Mouse (Mus musculus): ENCODE results near the gene Stk10.

DNA sequence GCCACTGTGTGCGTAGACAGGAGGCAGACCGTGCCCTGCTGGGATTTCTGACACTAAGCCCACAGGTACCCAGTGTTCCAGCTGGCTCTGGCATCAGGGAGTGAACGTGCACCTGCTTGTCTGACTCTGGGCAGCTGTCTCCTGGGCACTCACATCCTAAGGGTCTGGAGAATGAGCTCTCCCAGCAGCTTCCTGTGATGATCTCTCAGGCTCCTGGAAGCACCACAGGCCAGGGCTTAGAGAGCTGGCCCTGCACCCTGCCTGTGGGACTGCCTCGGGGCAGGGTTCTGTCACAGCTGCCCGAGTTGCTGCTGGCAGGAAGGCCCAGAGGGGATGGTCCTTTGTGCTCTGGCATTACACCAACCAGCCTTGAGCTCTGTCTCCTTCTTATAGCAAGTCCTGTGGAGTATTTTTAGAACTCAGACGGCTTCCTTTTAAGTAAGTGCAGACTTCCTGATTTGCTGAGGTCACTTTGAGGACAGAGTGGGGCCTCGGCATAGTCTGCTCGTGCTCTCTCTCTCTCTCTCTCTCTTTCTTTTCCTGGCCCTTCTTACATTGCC lies 86.2 kb downstream of the Stk10 start:
- no peak for TF ChIP-seq CTCF (IDR thresholded peaks at IDR 0.05; ENCODE audit: low read depth, low read length)
- no peak for TF ChIP-seq GATA2 (IDR thresholded peaks at IDR 0.05; ENCODE audit: borderline replicate concordance, low read depth, low read length)
- no peak for TF ChIP-seq POLR2AphosphoS5 (IDR thresholded peaks at IDR 0.05; ENCODE audit: insufficient replicate concordance, low read depth, low read length)
- TF ChIP-seq TAL1 (conservative IDR thresholded peaks at IDR 0.05; ENCODE audit: low read depth, low read length): no peak
- TF ChIP-seq GATA1 (IDR thresholded peaks at IDR 0.05; ENCODE audit: borderline replicate concordance, low read length): no peak

All from G1E (cell line).